8 mouse cellular contexts compared by ENCODE assay signal in genomic region chr14:21822795-21823374, GRCm38 (mm10). TPM values are rescaled to one million over a fixed set of nuclear protein-coding genes. Genes with fewer than 3 reads are reported as not detected.
DNase-seq lines count a peak whose midpoint lies in the region; ATAC-seq and TF ChIP-seq lines count a peak whose summit lies in the region.

No protein-coding gene starts in this region.

- H3K9ac ChIP-seq in midbrain, postnatal 0 days (replicated peaks; ENCODE audit: low read length, poor library complexity, severe bottlenecking): no peak overlapping the region
- no peak overlapping the region for H3K9ac ChIP-seq in midbrain, embryonic 16.5 days (ENCODE audit: low read depth, low read length)
- H3K9ac ChIP-seq in heart, postnatal 0 days (replicated peaks; ENCODE audit: low read depth, low read length): no peak overlapping the region
- peak overlapping the region; percentile 56 for H3K9ac ChIP-seq in liver, embryonic 11.5 days (ENCODE audit: low read depth, low read length)

- H3K4me1 ChIP-seq in midbrain, postnatal 0 days (ENCODE audit: insufficient read depth, low read length): no peaks in the 10 kb centered on the region
- H3K4me1 ChIP-seq in midbrain, embryonic 16.5 days (ENCODE audit: control insufficient read depth, insufficient read depth, low read length): no peaks in the 10 kb centered on the region
- peaks cover 10% of the 10 kb centered on the region for H3K4me1 ChIP-seq in embryonic fibroblast, embryonic 13.5 days (ENCODE audit: control insufficient read depth, insufficient read depth, low read length)
- peaks cover 45% of the 10 kb centered on the region for H3K4me1 ChIP-seq in heart, postnatal 0 days (ENCODE audit: control insufficient read depth, insufficient read depth)
- H3K4me1 ChIP-seq in liver, embryonic 11.5 days (replicated peaks; ENCODE audit: control insufficient read depth, insufficient read depth, low read length): peaks cover 36% of the 10 kb centered on the region

- no peak overlapping the region for H3K27ac ChIP-seq in midbrain, postnatal 0 days (ENCODE audit: low read depth, low read length)
- H3K27ac ChIP-seq in midbrain, embryonic 16.5 days (ENCODE audit: low read length): no peak overlapping the region
- H3K27ac ChIP-seq in embryonic fibroblast, embryonic 13.5 days (ENCODE audit: insufficient read depth, low read length): peak overlapping the region; percentile 88
- peak overlapping the region; percentile 98 for H3K27ac ChIP-seq in heart, postnatal 0 days (ENCODE audit: low read depth)
- H3K27ac ChIP-seq in liver, embryonic 11.5 days (ENCODE audit: low read depth, low read length): peak overlapping the region; percentile 98

- H3K36me3 ChIP-seq in midbrain, postnatal 0 days (ENCODE audit: insufficient read depth, low read length): no peaks in the 10 kb centered on the region
- no peaks in the 10 kb centered on the region for H3K36me3 ChIP-seq in midbrain, embryonic 16.5 days (ENCODE audit: control insufficient read depth, insufficient read depth, low read length)
- H3K36me3 ChIP-seq in heart, postnatal 0 days (replicated peaks; ENCODE audit: control insufficient read depth, insufficient read depth, low read length): no peaks in the 10 kb centered on the region
- H3K36me3 ChIP-seq in liver, embryonic 11.5 days (ENCODE audit: control insufficient read depth, insufficient read depth, low read length): no peaks in the 10 kb centered on the region

- peak; percentile 63 for TF ChIP-seq EP300 in heart, postnatal 0 days (IDR thresholded peaks at IDR 0.05; ENCODE audit: low read depth)

- no peak for ATAC-seq in midbrain, postnatal 0 days (ENCODE audit: low FRiP score)
- ATAC-seq in midbrain, embryonic 16.5 days: no peak
- ATAC-seq in heart, postnatal 0 days (ENCODE audit: insufficient read depth, low read depth): peak; percentile 75
- peak; percentile 94 for ATAC-seq in liver, embryonic 11.5 days (replicated peaks; ENCODE audit: low FRiP score)

- DNase-seq in midbrain, postnatal 0 days (ENCODE audit: low spot score): peak; percentile 72
- DNase-seq in heart, postnatal 0 days (ENCODE audit: low spot score): peak; percentile 89
- peak; percentile 91 to 93 for DNase-seq in kidney, postnatal 25 days
- DNase-seq in liver, embryonic 11.5 days (ENCODE audit: low spot score): peak; percentile 54
- peak; percentile 73 for DNase-seq in ovary, adult 18-20 months (ENCODE audit: low spot score)
- DNase-seq in thymus, postnatal 10 days (ENCODE audit: low spot score in 2 of 2): no peak

- peak; percentile 40; the same call in 1 of the 2 replicates for TF ChIP-seq POLR2A in embryonic fibroblast, embryonic 13.5 days (IDR thresholded peaks at IDR 0.05; ENCODE audit: low read depth, low read length)

- no peak overlapping the region for H3K4me2 ChIP-seq in midbrain, postnatal 0 days (ENCODE audit: low read depth, low read length, poor library complexity, severe bottlenecking)
- H3K4me2 ChIP-seq in midbrain, embryonic 16.5 days (ENCODE audit: low read length): no peak overlapping the region
- H3K4me2 ChIP-seq in heart, postnatal 0 days (ENCODE audit: low read depth, low read length): peak overlapping the region; percentile 29
- peak overlapping the region; percentile 36 for H3K4me2 ChIP-seq in liver, embryonic 11.5 days

- H3K9me3 ChIP-seq in midbrain, postnatal 0 days (ENCODE audit: low read length): no peaks in the 10 kb centered on the region
- no peaks in the 10 kb centered on the region for H3K9me3 ChIP-seq in midbrain, embryonic 16.5 days (replicated peaks; ENCODE audit: control insufficient read depth, low read length, poor library complexity, severe bottlenecking)
- H3K9me3 ChIP-seq in heart, postnatal 0 days (replicated peaks; ENCODE audit: control insufficient read depth, low read length): no peaks in the 10 kb centered on the region
- no peaks in the 10 kb centered on the region for H3K9me3 ChIP-seq in liver, embryonic 11.5 days (ENCODE audit: control insufficient read depth, low read length)

- no peaks in the 10 kb centered on the region for H3K27me3 ChIP-seq in midbrain, postnatal 0 days (ENCODE audit: insufficient read depth, low read length)
- H3K27me3 ChIP-seq in midbrain, embryonic 16.5 days (ENCODE audit: control insufficient read depth, insufficient read depth, low read depth, low read length): no peaks in the 10 kb centered on the region
- no peaks in the 10 kb centered on the region for H3K27me3 ChIP-seq in heart, postnatal 0 days (ENCODE audit: control insufficient read depth, insufficient read depth, low read length)
- H3K27me3 ChIP-seq in liver, embryonic 11.5 days (replicated peaks; ENCODE audit: control insufficient read depth, insufficient read depth, low read length): no peaks in the 10 kb centered on the region

- TF ChIP-seq CTCF in midbrain, postnatal 0 days (IDR thresholded peaks at IDR 0.05): no peak
- no peak for TF ChIP-seq CTCF in embryonic fibroblast, embryonic 13.5 days (IDR thresholded peaks at IDR 0.05; ENCODE audit: borderline replicate concordance, insufficient read depth, low read length)
- TF ChIP-seq CTCF in heart, postnatal 0 days (IDR thresholded peaks at IDR 0.05; ENCODE audit: low read depth): no peak

- H3K4me3 ChIP-seq in midbrain, postnatal 0 days (ENCODE audit: low read depth, low read length): no peak overlapping the region
- no peak overlapping the region for H3K4me3 ChIP-seq in midbrain, embryonic 16.5 days (ENCODE audit: low read depth, low read length)
- H3K4me3 ChIP-seq in embryonic fibroblast, embryonic 13.5 days (ENCODE audit: insufficient read depth, low read length): no peak overlapping the region
- H3K4me3 ChIP-seq in heart, postnatal 0 days (ENCODE audit: low read depth, low read length): no peak overlapping the region
- no peak overlapping the region for H3K4me3 ChIP-seq in liver, embryonic 11.5 days (ENCODE audit: low read depth, low read length)

- 49% methylated on average over 7 of the region's 7 CpGs for WGBS in midbrain, postnatal 0 days
- 61% methylated on average over 7 of the region's 7 CpGs for WGBS in midbrain, embryonic 16.5 days
- WGBS in heart, postnatal 0 days: under 1% methylated on average over 7 of the region's 7 CpGs
- 17% methylated on average over 7 of the region's 7 CpGs for WGBS in liver, embryonic 11.5 days

RNA-seq across cellular contexts. Expression of gene Vdac2, which starts 2.2 kb away (rescaled TPM):
- 219 and 224 TPM in 2 replicates for total RNA-seq in midbrain, postnatal 0 days (2014; rRNA removed)
- 300 and 308 TPM in 2 replicates for polyA plus RNA-seq in midbrain, postnatal 0 days (2015; fragmentation: Nextera tagmentation; extraction: Ambion mirVana)
- polyA plus RNA-seq in midbrain, embryonic 16.5 days (2015; fragmentation: Nextera tagmentation; extraction: Ambion mirVana): 291 and 294 TPM in 2 replicates
- 232 and 288 TPM in 2 replicates for polyA plus RNA-seq in embryonic fibroblast, embryonic 13.5 days (2011; ENCODE audit: insufficient read length, low read depth, missing spikeins)
- total RNA-seq in heart, postnatal 0 days (2014; rRNA removed; ENCODE audit: low replicate concordance): 619 and 692 TPM in 2 replicates
- polyA plus RNA-seq in heart, postnatal 0 days (2015; fragmentation: Nextera tagmentation; extraction: Ambion mirVana): 660 and 663 TPM in 2 replicates
- polyA plus RNA-seq in liver, embryonic 11.5 days (2014; fragmentation: Nextera tagmentation; extraction: Ambion mirVana): 312 and 324 TPM in 2 replicates

RNA-seq across cellular contexts. Expression of gene Comtd1, which starts 25.9 kb away (rescaled TPM):
- 34.2 and 38.5 TPM in 2 replicates for total RNA-seq in midbrain, postnatal 0 days (2014; rRNA removed)
- 58.4 and 65.3 TPM in 2 replicates for polyA plus RNA-seq in midbrain, postnatal 0 days (2015; fragmentation: Nextera tagmentation; extraction: Ambion mirVana)
- 58.1 and 58.7 TPM in 2 replicates for polyA plus RNA-seq in midbrain, embryonic 16.5 days (2015; fragmentation: Nextera tagmentation; extraction: Ambion mirVana)
- 7.3 and 9.8 TPM in 2 replicates for polyA plus RNA-seq in embryonic fibroblast, embryonic 13.5 days (2011; ENCODE audit: insufficient read length, low read depth, missing spikeins)
- 18.3 and 53.5 TPM in 2 replicates for total RNA-seq in heart, postnatal 0 days (2014; rRNA removed; ENCODE audit: low replicate concordance)
- 27.8 and 30.6 TPM in 2 replicates for polyA plus RNA-seq in heart, postnatal 0 days (2015; fragmentation: Nextera tagmentation; extraction: Ambion mirVana)
- 54.4 and 59.0 TPM in 2 replicates for polyA plus RNA-seq in liver, embryonic 11.5 days (2014; fragmentation: Nextera tagmentation; extraction: Ambion mirVana)

Comparison
In these comparisons a context has a peak if more than half of its experiments do, and no peak if none do; other contexts are left out.
1. ATAC-seq: peak in heart, postnatal 0 days (single experiment) and liver, embryonic 11.5 days (single experiment); none in midbrain, postnatal 0 days (single experiment) and midbrain, embryonic 16.5 days (single experiment).
2. DNase-seq: peak in midbrain, postnatal 0 days (single experiment), heart, postnatal 0 days (single experiment), kidney, postnatal 25 days (2 of 2), liver, embryonic 11.5 days (single experiment) and ovary, adult 18-20 months (single experiment); none in thymus, postnatal 10 days (0 of 2).
3. H3K27ac ChIP-seq: peak in embryonic fibroblast, embryonic 13.5 days (single experiment), heart, postnatal 0 days (single experiment) and liver, embryonic 11.5 days (single experiment); none in midbrain, postnatal 0 days (single experiment) and midbrain, embryonic 16.5 days (single experiment).
4. H3K4me2 ChIP-seq: peak in heart, postnatal 0 days (single experiment) and liver, embryonic 11.5 days (single experiment); none in midbrain, postnatal 0 days (single experiment) and midbrain, embryonic 16.5 days (single experiment).